Mouse (Mus musculus): ENCODE measurements at regions not wholly inside any gene's neighbourhood (a gene's known extent, or its start where the extent isn't known, plus 50 kb on each side); places are given as distances from the start of the nearest gene placed in this dataset.

GRCm38 (mm10) chr13:38819526-38819925 is 141.1 kb downstream of the Slc35b3 start:
- H3K9me3 ChIP-seq (ENCODE audit: control insufficient read depth, low read length), result no peaks in the 10 kb centered on the region
- no peak overlapping the region for H3K9ac ChIP-seq
- H3K27ac ChIP-seq, result no peak overlapping the region
- H3K4me3 ChIP-seq (replicated peaks; ENCODE audit: low read length), result no peak overlapping the region
- no peak for DNase-seq (ENCODE audit: low spot score)
- no peak overlapping the region for H3K4me2 ChIP-seq (replicated peaks)
- H3K36me3 ChIP-seq (replicated peaks; ENCODE audit: control insufficient read depth, insufficient read depth), result no peaks in the 10 kb centered on the region
- no peak for ATAC-seq (ENCODE audit: low FRiP score)
- H3K4me1 ChIP-seq (replicated peaks; ENCODE audit: control insufficient read depth, insufficient read depth, low read length), result peaks cover 3% of the 10 kb centered on the region; the same call in 1 of the 2 replicates
- H3K27me3 ChIP-seq (ENCODE audit: control insufficient read depth, insufficient read depth, low read length), result no peaks in the 10 kb centered on the region
- WGBS, result 76% methylated on average over 3 of the region's 3 CpGs

- H3K4me1 ChIP-seq (replicated peaks; ENCODE audit: control insufficient read depth, insufficient read depth, low read length), result peaks cover 4% of the 10 kb centered on the region; the same call in 1 of the 2 replicates
- no peaks in the 10 kb centered on the region for H3K27me3 ChIP-seq (ENCODE audit: control insufficient read depth, insufficient read depth, low read length)
- no peak overlapping the region for H3K27ac ChIP-seq
- no peak for DNase-seq (ENCODE audit: low spot score)
- H3K9ac ChIP-seq, result no peak overlapping the region
- no peak for ATAC-seq (ENCODE audit: low FRiP score)
- H3K4me3 ChIP-seq (replicated peaks; ENCODE audit: low read length), result no peak overlapping the region
- WGBS, result 78% methylated on average over 1 of the region's 1 CpGs
- H3K36me3 ChIP-seq (replicated peaks; ENCODE audit: control insufficient read depth, insufficient read depth), result no peaks in the 10 kb centered on the region
- no peaks in the 10 kb centered on the region for H3K9me3 ChIP-seq (ENCODE audit: control insufficient read depth, low read length)
- H3K4me2 ChIP-seq (replicated peaks), result no peak overlapping the region
Measured at GRCm38 (mm10) chr13:38818781-38819180, 141.9 kb downstream of the Slc35b3 start.

- no peaks in the 10 kb centered on the region for H3K36me3 ChIP-seq (replicated peaks; ENCODE audit: control insufficient read depth, insufficient read depth)
- WGBS, result 76% methylated on average over 9 of the region's 9 CpGs
- H3K27me3 ChIP-seq (ENCODE audit: control insufficient read depth, insufficient read depth, low read length), result no peaks in the 10 kb centered on the region
- H3K27ac ChIP-seq, result no peak overlapping the region
- no peak overlapping the region for H3K9ac ChIP-seq
- no peaks in the 10 kb centered on the region for H3K9me3 ChIP-seq (ENCODE audit: control insufficient read depth, low read length)
- H3K4me2 ChIP-seq (replicated peaks), result no peak overlapping the region
- ATAC-seq (ENCODE audit: low FRiP score), result no peak
- H3K4me3 ChIP-seq (replicated peaks; ENCODE audit: low read length), result no peak overlapping the region
- H3K4me1 ChIP-seq (replicated peaks; ENCODE audit: control insufficient read depth, insufficient read depth, low read length), result peaks cover 4% of the 10 kb centered on the region; the same call in 1 of the 2 replicates
- no peak for DNase-seq (ENCODE audit: low spot score)
Measured at GRCm38 (mm10) chr13:38816296-38816695, 144.4 kb downstream of the Slc35b3 start.

GRCm38 (mm10) chr13:38815002-38815707 is 145.5 kb downstream of the Slc35b3 start:
- H3K4me1 ChIP-seq (replicated peaks; ENCODE audit: control insufficient read depth, insufficient read depth, low read length), result peaks cover 4% of the 10 kb centered on the region; the same call in 1 of the 2 replicates
- H3K9me3 ChIP-seq (ENCODE audit: control insufficient read depth, low read length), result no peaks in the 10 kb centered on the region
- no peak overlapping the region for H3K4me3 ChIP-seq (replicated peaks; ENCODE audit: low read length)
- no peaks in the 10 kb centered on the region for H3K27me3 ChIP-seq (ENCODE audit: control insufficient read depth, insufficient read depth, low read length)
- no peak overlapping the region; the same call in 1 of the 2 replicates for H3K9ac ChIP-seq
- peak; percentile 57; the same call in 1 of the 2 replicates for ATAC-seq (ENCODE audit: low FRiP score)
- 49% methylated on average over 19 of the region's 19 CpGs for whole genome bisulfite sequencing
- peak overlapping the region; percentile 18; the same call in 1 of the 2 replicates for H3K27ac ChIP-seq
- H3K4me2 ChIP-seq (replicated peaks), result no peak overlapping the region
- DNase-seq (ENCODE audit: low spot score), result no peak
- H3K36me3 ChIP-seq (replicated peaks; ENCODE audit: control insufficient read depth, insufficient read depth), result no peaks in the 10 kb centered on the region

GRCm38 (mm10) chr13:38798514-38798913 is 139.7 kb upstream of the Eef1e1 start:
- Histone ChIP-seq H3K36me3 (replicated peaks; ENCODE audit: control insufficient read depth, insufficient read depth) (no peaks in the 10 kb centered on the region), H3K9ac (no peak overlapping the region; the same call in 1 of the 2 replicates), H3K4me2 (replicated peaks) (peak overlapping the region; percentile 40), H3K27me3 (ENCODE audit: control insufficient read depth, insufficient read depth, low read length) (no peaks in the 10 kb centered on the region), H3K4me1 (replicated peaks; ENCODE audit: control insufficient read depth, insufficient read depth, low read length) (peaks cover 13% of the 10 kb centered on the region), H3K4me3 (replicated peaks; ENCODE audit: low read length) (peak overlapping the region; percentile 3; the same call in 1 of the 2 replicates), H3K9me3 (ENCODE audit: control insufficient read depth, low read length) (no peaks in the 10 kb centered on the region), H3K27ac (peak overlapping the region; percentile 63)
- WGBS, result 43% methylated on average over 11 of the region's 11 CpGs
- peak; percentile 64; the same call in 1 of the 2 replicates for ATAC-seq (ENCODE audit: low FRiP score)
- peak; percentile 56 for DNase-seq (ENCODE audit: low spot score)

- no peak overlapping the region for H3K27ac ChIP-seq
- 47% methylated on average over 7 of the region's 7 CpGs for WGBS
- no peaks in the 10 kb centered on the region for H3K36me3 ChIP-seq (replicated peaks; ENCODE audit: control insufficient read depth, insufficient read depth)
- DNase-seq (ENCODE audit: low spot score), result no peak
- peaks cover 5% of the 10 kb centered on the region; the same call in 1 of the 2 replicates for H3K4me1 ChIP-seq (replicated peaks; ENCODE audit: control insufficient read depth, insufficient read depth, low read length)
- ATAC-seq (ENCODE audit: low FRiP score), result no peak
- no peaks in the 10 kb centered on the region for H3K27me3 ChIP-seq (ENCODE audit: control insufficient read depth, insufficient read depth, low read length)
- no peak overlapping the region for H3K4me2 ChIP-seq (replicated peaks)
- no peak overlapping the region for H3K4me3 ChIP-seq (replicated peaks; ENCODE audit: low read length)
- H3K9ac ChIP-seq, result no peak overlapping the region
- H3K9me3 ChIP-seq (ENCODE audit: control insufficient read depth, low read length), result no peaks in the 10 kb centered on the region
Measured at GRCm38 (mm10) chr13:38793456-38793855, 134.6 kb upstream of the Eef1e1 start.

- H3K36me3 ChIP-seq (replicated peaks; ENCODE audit: control insufficient read depth, insufficient read depth), result no peaks in the 10 kb centered on the region
- no peaks in the 10 kb centered on the region for H3K9me3 ChIP-seq (ENCODE audit: control insufficient read depth, low read length)
- no peak overlapping the region for H3K9ac ChIP-seq
- WGBS, result 38% methylated on average over 6 of the region's 6 CpGs
- peaks cover 20% of the 10 kb centered on the region for H3K4me1 ChIP-seq (replicated peaks; ENCODE audit: control insufficient read depth, insufficient read depth, low read length)
- DNase-seq (ENCODE audit: low spot score) (no peak), ATAC-seq (ENCODE audit: low FRiP score) (no peak)
- peak overlapping the region; percentile 44; the same call in 1 of the 2 replicates for H3K27ac ChIP-seq
- H3K4me2 ChIP-seq (replicated peaks), result no peak overlapping the region
- no peaks in the 10 kb centered on the region for H3K27me3 ChIP-seq (ENCODE audit: control insufficient read depth, insufficient read depth, low read length)
- no peak overlapping the region for H3K4me3 ChIP-seq (replicated peaks; ENCODE audit: low read length)
Measured at GRCm38 (mm10) chr13:38780630-38781010, 121.8 kb upstream of the Eef1e1 start.

GRCm38 (mm10) chr13:38779984-38780629 is 121.2 kb upstream of the Eef1e1 start:
- Histone ChIP-seq H3K4me3 (replicated peaks; ENCODE audit: low read length) (no peak overlapping the region), H3K4me1 (replicated peaks; ENCODE audit: control insufficient read depth, insufficient read depth, low read length) (peaks cover 20% of the 10 kb centered on the region), H3K9ac (no peak overlapping the region), H3K9me3 (ENCODE audit: control insufficient read depth, low read length) (no peaks in the 10 kb centered on the region), H3K27me3 (ENCODE audit: control insufficient read depth, insufficient read depth, low read length) (no peaks in the 10 kb centered on the region), H3K4me2 (replicated peaks) (no peak overlapping the region), H3K27ac (peak overlapping the region; percentile 32; the same call in 1 of the 2 replicates), H3K36me3 (replicated peaks; ENCODE audit: control insufficient read depth, insufficient read depth) (no peaks in the 10 kb centered on the region)
- WGBS, result 22% methylated on average over 14 of the region's 14 CpGs
- ATAC-seq (ENCODE audit: low FRiP score) (no peak), DNase-seq (ENCODE audit: low spot score) (no peak)

GRCm38 (mm10) chr13:38776546-38776945 is 117.7 kb upstream of the Eef1e1 start:
- Histone ChIP-seq H3K9ac (no peak overlapping the region), H3K36me3 (replicated peaks; ENCODE audit: control insufficient read depth, insufficient read depth) (no peaks in the 10 kb centered on the region), H3K4me2 (replicated peaks) (no peak overlapping the region), H3K4me3 (replicated peaks; ENCODE audit: low read length) (no peak overlapping the region), H3K9me3 (ENCODE audit: control insufficient read depth, low read length) (no peaks in the 10 kb centered on the region), H3K27me3 (ENCODE audit: control insufficient read depth, insufficient read depth, low read length) (no peaks in the 10 kb centered on the region), H3K27ac (no peak overlapping the region), H3K4me1 (replicated peaks; ENCODE audit: control insufficient read depth, insufficient read depth, low read length) (peaks cover 18% of the 10 kb centered on the region)
- WGBS, result 85% methylated on average over 3 of the region's 3 CpGs
- no peak for DNase-seq (ENCODE audit: low spot score)
- no peak for ATAC-seq (ENCODE audit: low FRiP score)

All from hindbrain, embryonic 14.5 days (tissue).